Mouse (Mus musculus): Measurements from ENCODE around the gene Nr1i3. TPM values are rescaled to one million over a fixed set of nuclear protein-coding genes. Genes with fewer than 3 reads are reported as not detected.

Gene Nr1i3
- polyA plus RNA-seq, 1 experiment, result not detected

DNA sequence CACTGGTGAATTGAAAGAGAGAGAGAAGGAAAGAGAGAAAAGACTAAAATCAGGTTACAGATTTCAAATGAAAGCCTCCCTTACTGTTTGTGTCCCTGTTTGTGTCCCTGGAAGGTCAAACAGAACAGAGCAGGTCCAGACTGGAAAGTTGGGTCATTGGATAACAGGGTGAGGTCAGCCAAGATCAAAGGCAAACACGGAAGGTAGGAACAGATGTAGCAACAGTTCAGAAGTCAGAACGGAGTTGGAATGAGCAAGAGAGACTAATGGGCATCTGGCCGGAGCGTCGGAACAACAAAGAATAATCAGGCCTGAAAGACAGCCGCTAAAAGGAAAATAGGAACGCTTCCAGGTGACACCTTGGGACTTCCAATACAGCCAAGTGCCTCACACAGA lies 9.5 kb upstream of the Nr1i3 start:
- H3K36me3 ChIP-seq (ENCODE audit: control insufficient read depth, insufficient read depth, low read length), result no peaks in the 10 kb centered on the region
- 91% methylated on average over 7 of the region's 7 CpGs for WGBS
- no peak overlapping the region for H3K27ac ChIP-seq (ENCODE audit: insufficient read depth, low read length)

DNA sequence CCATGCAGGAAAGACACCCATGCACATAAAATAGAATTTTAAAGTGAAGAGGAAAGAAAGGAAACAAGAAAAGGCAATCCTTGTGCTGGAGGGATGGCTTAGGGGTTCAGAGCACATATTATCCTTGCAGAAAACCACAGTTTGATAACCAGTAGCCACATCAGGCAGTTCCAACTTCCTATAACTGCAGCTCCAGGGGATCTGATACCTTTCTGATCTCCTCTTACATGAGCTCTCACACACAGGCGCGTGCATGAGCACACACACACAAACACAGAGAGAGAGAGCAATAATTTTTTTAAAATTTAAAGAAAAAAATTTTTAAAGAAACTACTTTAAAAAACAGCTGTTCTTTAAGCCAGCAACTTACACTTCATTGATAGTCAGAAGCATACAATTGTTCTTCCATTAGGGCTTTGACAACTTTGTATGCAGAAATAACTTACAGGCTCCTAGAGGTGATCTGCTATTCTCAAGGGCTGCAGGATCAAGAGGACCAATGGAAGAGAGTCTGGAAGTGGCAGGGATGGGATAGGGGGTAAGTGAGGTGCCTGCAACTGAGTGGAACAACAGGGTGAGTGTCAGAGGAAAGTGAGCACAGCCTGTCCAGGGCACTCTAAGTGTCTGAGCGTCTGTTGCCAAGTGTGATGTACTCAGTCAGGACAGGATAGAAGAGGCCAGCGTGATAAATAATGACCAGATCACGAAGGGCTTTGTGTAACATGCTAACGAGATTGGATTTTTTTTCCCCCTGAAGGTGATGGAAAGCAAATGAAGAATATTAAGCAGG lies 7.9 kb upstream of the Nr1i3 start:
- no peak overlapping the region for H3K4me3 ChIP-seq (ENCODE audit: extremely low read depth, insufficient read depth, insufficient read length)
- 72% methylated on average over 6 of the region's 6 CpGs for WGBS
- H3K36me3 ChIP-seq (ENCODE audit: control insufficient read depth, insufficient read depth, low read length), result no peaks in the 10 kb centered on the region
- H3K27ac ChIP-seq (ENCODE audit: insufficient read depth, low read length), result no peak overlapping the region
- no peaks in the 10 kb centered on the region for H3K27me3 ChIP-seq (ENCODE audit: control insufficient read depth, insufficient read depth, low read length)
- no peak for TF ChIP-seq POLR2A (IDR thresholded peaks at IDR 0.05; ENCODE audit: low read depth, low read length)
- no peak for TF ChIP-seq CTCF (IDR thresholded peaks at IDR 0.05; ENCODE audit: extremely low read depth, insufficient read depth, insufficient read length, insufficient replicate concordance)
- H3K4me1 ChIP-seq (ENCODE audit: control insufficient read depth, insufficient read depth, insufficient read length), result no peaks in the 10 kb centered on the region
- DNase-seq (ENCODE audit: low read depth in 1 of 2, low spot score in 2 of 2), result no peak

More for the DNA sequence above, 9.5 kb upstream of the Nr1i3 start:
- no peaks in the 10 kb centered on the region for H3K4me1 ChIP-seq (ENCODE audit: control insufficient read depth, insufficient read depth, insufficient read length)
- no peak for DNase-seq (ENCODE audit: low read depth in 1 of 2, low spot score in 2 of 2)
- no peaks in the 10 kb centered on the region for H3K27me3 ChIP-seq (ENCODE audit: control insufficient read depth, insufficient read depth, low read length)
- no peak for TF ChIP-seq POLR2A (IDR thresholded peaks at IDR 0.05; ENCODE audit: low read depth, low read length)
- no peak for TF ChIP-seq CTCF (IDR thresholded peaks at IDR 0.05; ENCODE audit: extremely low read depth, insufficient read depth, insufficient read length, insufficient replicate concordance)
- H3K4me3 ChIP-seq (ENCODE audit: extremely low read depth, insufficient read depth, insufficient read length), result no peak overlapping the region

DNA sequence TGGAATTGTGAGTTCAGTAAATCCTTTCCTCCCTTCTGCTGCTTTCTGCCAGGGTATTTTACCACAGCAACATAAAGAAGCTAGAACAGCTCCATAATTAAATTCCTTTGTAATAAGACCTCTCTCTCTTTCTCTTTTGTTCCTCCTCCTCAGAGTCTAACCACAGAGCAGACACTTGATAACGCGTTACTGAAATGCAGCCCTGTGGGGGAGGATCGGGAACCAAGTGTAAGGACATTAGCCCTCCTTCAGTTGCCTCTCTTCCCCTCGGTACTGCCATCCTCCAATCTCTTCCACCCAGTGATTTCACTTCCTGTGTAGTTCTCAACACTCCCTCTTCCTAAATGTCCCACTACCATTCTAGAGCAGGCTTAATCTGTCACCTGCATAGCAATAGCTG lies 4.4 kb upstream of the Nr1i3 start:
- Histone ChIP-seq H3K27me3 (ENCODE audit: control insufficient read depth, insufficient read depth, low read length) (no peaks in the 10 kb centered on the region), H3K4me3 (ENCODE audit: extremely low read depth, insufficient read depth, insufficient read length) (no peak overlapping the region), H3K36me3 (ENCODE audit: control insufficient read depth, insufficient read depth, low read length) (no peaks in the 10 kb centered on the region), H3K27ac (ENCODE audit: insufficient read depth, low read length) (no peak overlapping the region), H3K4me1 (ENCODE audit: control insufficient read depth, insufficient read depth, insufficient read length) (no peaks in the 10 kb centered on the region)
- DNase-seq (ENCODE audit: low read depth in 1 of 2, low spot score in 2 of 2), result no peak
- WGBS, result 21% methylated on average over 4 of the region's 4 CpGs
- TF ChIP-seq CTCF (IDR thresholded peaks at IDR 0.05; ENCODE audit: extremely low read depth, insufficient read depth, insufficient read length, insufficient replicate concordance), result no peak
- TF ChIP-seq POLR2A (IDR thresholded peaks at IDR 0.05; ENCODE audit: low read depth, low read length), result no peak

DNA sequence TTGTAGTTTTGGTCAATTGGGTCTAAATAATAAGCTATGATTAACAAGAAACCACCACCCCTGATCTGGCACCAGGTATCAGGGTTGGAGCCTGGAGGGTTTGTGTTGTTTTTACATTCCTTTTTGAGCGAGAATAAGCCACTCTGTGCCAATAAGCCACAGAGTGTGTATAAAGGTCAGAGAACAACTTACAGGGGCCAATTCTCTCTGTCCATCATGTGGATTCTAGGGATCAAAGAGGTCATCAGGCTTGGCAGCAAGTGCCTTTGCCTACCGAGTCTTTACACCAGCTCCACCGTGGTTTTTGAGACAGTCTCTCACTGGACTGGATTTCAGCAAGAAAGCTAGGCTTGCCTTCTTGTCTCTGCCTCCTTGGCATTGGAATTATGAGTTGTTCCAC lies 916 bp upstream of the Nr1i3 start:
- no peak for TF ChIP-seq POLR2A (IDR thresholded peaks at IDR 0.05; ENCODE audit: low read depth, low read length)
- no peak for TF ChIP-seq CTCF (IDR thresholded peaks at IDR 0.05; ENCODE audit: extremely low read depth, insufficient read depth, insufficient read length, insufficient replicate concordance)
- Histone ChIP-seq H3K27ac (ENCODE audit: insufficient read depth, low read length) (no peak overlapping the region), H3K4me3 (ENCODE audit: extremely low read depth, insufficient read depth, insufficient read length) (no peak overlapping the region), H3K27me3 (ENCODE audit: control insufficient read depth, insufficient read depth, low read length) (no peaks in the 10 kb centered on the region), H3K4me1 (ENCODE audit: control insufficient read depth, insufficient read depth, insufficient read length) (no peaks in the 10 kb centered on the region), H3K36me3 (ENCODE audit: control insufficient read depth, insufficient read depth, low read length) (no peaks in the 10 kb centered on the region)
- no peak for DNase-seq (ENCODE audit: low read depth in 1 of 2, low spot score in 2 of 2)
- WGBS, result 84% methylated on average over 3 of the region's 3 CpGs

DNA sequence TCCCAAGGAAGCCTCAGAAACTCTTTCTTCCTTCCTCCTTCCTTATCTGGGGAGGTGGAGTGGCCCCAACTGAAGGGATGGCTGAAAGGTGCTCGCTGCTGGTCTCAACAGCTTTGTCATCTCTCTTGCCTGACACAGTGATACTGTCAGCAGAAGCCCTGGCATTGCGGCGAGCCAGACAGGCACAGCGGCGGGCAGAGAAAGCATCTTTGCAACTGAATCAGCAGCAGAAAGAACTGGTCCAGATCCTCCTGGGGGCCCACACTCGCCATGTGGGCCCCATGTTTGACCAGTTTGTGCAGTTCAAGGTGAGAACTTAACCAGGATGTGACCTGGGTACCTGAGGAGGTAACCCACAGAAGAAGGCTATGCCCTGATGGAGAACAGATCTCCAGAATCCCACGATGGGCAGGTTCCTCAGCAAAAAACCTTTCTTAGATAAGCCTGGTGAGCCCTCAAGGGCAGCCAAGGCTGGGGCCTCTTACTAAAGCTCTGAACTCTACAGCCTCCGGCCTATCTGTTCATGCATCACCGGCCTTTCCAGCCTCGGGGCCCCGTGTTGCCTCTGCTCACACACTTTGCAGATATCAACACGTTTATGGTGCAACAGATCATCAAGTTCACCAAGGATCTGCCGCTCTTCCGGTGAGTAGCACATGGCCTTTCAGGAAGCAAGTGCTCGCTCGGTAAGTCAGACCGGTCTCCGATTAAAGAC lies 2.6 kb downstream of the Nr1i3 start:
- 85% methylated on average over 18 of the region's 18 CpGs for WGBS
- no peaks in the 10 kb centered on the region for H3K27me3 ChIP-seq (ENCODE audit: control insufficient read depth, insufficient read depth, low read length)
- DNase-seq (ENCODE audit: low read depth in 1 of 2, low spot score in 2 of 2), result no peak
- H3K36me3 ChIP-seq (ENCODE audit: control insufficient read depth, insufficient read depth, low read length), result peaks cover 4% of the 10 kb centered on the region; the same call in 1 of the 2 replicates
- no peak for TF ChIP-seq POLR2A (IDR thresholded peaks at IDR 0.05; ENCODE audit: low read depth, low read length)
- TF ChIP-seq CTCF (IDR thresholded peaks at IDR 0.05; ENCODE audit: extremely low read depth, insufficient read depth, insufficient read length, insufficient replicate concordance), result no peak
- H3K27ac ChIP-seq (ENCODE audit: insufficient read depth, low read length), result no peak overlapping the region
- H3K4me3 ChIP-seq (ENCODE audit: extremely low read depth, insufficient read depth, insufficient read length), result no peak overlapping the region
- peaks cover 3% of the 10 kb centered on the region; the same call in 1 of the 2 replicates for H3K4me1 ChIP-seq (ENCODE audit: control insufficient read depth, insufficient read depth, insufficient read length)

DNA sequence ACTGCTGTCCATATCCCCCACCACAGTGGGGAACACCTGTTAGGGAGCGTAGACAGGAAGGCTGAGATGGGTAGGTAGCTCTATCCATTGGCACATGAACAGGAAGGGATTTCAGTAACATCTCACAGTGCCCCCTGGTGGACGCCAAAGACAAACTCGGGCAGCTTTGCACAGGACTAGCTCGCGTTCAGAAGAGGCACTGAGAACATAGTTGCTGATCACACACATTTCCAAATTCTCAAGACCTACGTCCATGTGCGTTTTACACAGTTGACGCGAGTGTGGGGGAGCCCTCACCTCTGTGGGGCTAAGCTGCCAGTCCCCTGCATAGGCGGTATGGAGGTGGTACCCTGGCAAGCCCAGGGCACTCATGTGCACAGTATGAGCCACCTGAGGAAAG lies 7.1 kb downstream of the Nr1i3 start:
- TF ChIP-seq CTCF (IDR thresholded peaks at IDR 0.05; ENCODE audit: extremely low read depth, insufficient read depth, insufficient read length, insufficient replicate concordance) (peak; percentile 59; the same call in 1 of the 2 replicates), POLR2A (IDR thresholded peaks at IDR 0.05; ENCODE audit: low read depth, low read length) (no peak)
- 13% methylated on average over 10 of the region's 10 CpGs for WGBS
- Histone ChIP-seq H3K36me3 (ENCODE audit: control insufficient read depth, insufficient read depth, low read length) (peaks cover 4% of the 10 kb centered on the region; the same call in 1 of the 2 replicates), H3K27ac (ENCODE audit: insufficient read depth, low read length) (no peak overlapping the region), H3K4me3 (ENCODE audit: extremely low read depth, insufficient read depth, insufficient read length) (no peak overlapping the region), H3K4me1 (ENCODE audit: control insufficient read depth, insufficient read depth, insufficient read length) (peaks cover 11% of the 10 kb centered on the region; the same call in 1 of the 2 replicates), H3K27me3 (ENCODE audit: control insufficient read depth, insufficient read depth, low read length) (no peaks in the 10 kb centered on the region)
- peak; percentile 59 to 71 for DNase-seq (ENCODE audit: low read depth in 1 of 2, low spot score in 2 of 2)
